Mouse (Mus musculus) heart, embryonic 16.5 days (tissue): ENCODE measurements around the gene Manba. TPM values are rescaled to one million over a fixed set of nuclear protein-coding genes. Genes with fewer than 3 reads are reported as not detected.

Source experiments
- ATAC-seq: fragments of 200-750 bp; cut with Nextera tagmentation; replicated peaks from 2 replicates; pipeline ENCODE4 v1.8.0; 2017; ENCODE audit warnings: moderate number of reproducible peaks; ENCODE audit not compliant: insufficient read depth, low FRiP score; ENCODE audit errors: extremely low read depth
- H3K27ac ChIP-seq: fragments of 300-500 bp; sonication (generic); 2 replicates; pipeline ENCODE4 v1.5.1; 2014; ENCODE audit warnings: mild to moderate bottlenecking, low read length, control low read depth, moderate library complexity
- H3K27me3 ChIP-seq: fragments of 300-500 bp; sonication (generic); 2 replicates; pipeline ENCODE4 v1.6.1; 2014; ENCODE audit warnings: low read length, mixed read lengths; ENCODE audit not compliant: control insufficient read depth, insufficient read depth
- H3K36me3 ChIP-seq: fragments of 300-500 bp; sonication (generic); 2 replicates; pipeline ENCODE4 v1.6.1; 2014; ENCODE audit not compliant: control insufficient read depth, insufficient read depth
- H3K4me1 ChIP-seq: fragments of 300-500 bp; sonication (generic); 2 replicates; pipeline ENCODE4 v1.6.1; 2014; ENCODE audit warnings: low read length, mixed read lengths; ENCODE audit not compliant: control insufficient read depth, insufficient read depth
- H3K4me2 ChIP-seq: fragments of 300-500 bp; sonication (generic); 2 replicates; pipeline ENCODE4 v1.6.1; 2014; ENCODE audit warnings: low read depth, mild to moderate bottlenecking, control low read depth, low read length
- H3K4me3 ChIP-seq: fragments of 300-500 bp; sonication (generic); 2 replicates; pipeline ENCODE4 v1.5.1; 2014; ENCODE audit warnings: mild to moderate bottlenecking, control low read depth, low read length
- H3K9ac ChIP-seq: fragments of 300-500 bp; sonication (generic); 2 replicates; pipeline ENCODE4 v1.6.1; 2014; ENCODE audit warnings: low read length, control low read depth
- H3K9me3 ChIP-seq: fragments of 300-500 bp; sonication (generic); replicated peaks from 2 replicates; pipeline ENCODE4 v1.6.1; 2016; ENCODE audit warnings: low read length; ENCODE audit not compliant: control insufficient read depth
- WGBS: fragments of 180-500 bp; shearing (Covaris S2); extraction: QIAGEN DNeasy Blood & Tissue Kit; methylation state at CpG from one replicate; pipeline ENCODE4 v1.1.7; 2014; 5-methylcytosine and 5-hydroxymethylcytosine counted together
- polyA plus RNA-seq: library from polyadenylated mRNA; unstranded; fragments of >200 nt; fragmentation: Nextera tagmentation; extraction: Ambion mirVana; gene quantifications from 2 replicates; pipeline ENCODE4 v1.2.1, GENCODE M21; 2015

The Manba gene
- polyA plus RNA-seq, 1 experiment from 2014 or later, result 37.0 TPM

GRCm38 (mm10) chr3:135578588-135579140 lies 93.3 kb downstream of the Manba start:
- Histone ChIP-seq H3K4me2 (no peak overlapping the region), H3K27ac (0 out of 2 replicates have a peak overlapping the region, but pooled peaks have one; percentile 24), H3K36me3 (no peaks in the 10 kb centered on the region), H3K27me3 (no peaks in the 10 kb centered on the region), H3K4me3 (no peak overlapping the region), H3K9me3 (no peaks in the 10 kb centered on the region), H3K4me1 (peaks cover 26% of the 10 kb centered on the region), H3K9ac (no peak overlapping the region)
- ATAC-seq, result no peak
- WGBS, result 54% methylated on average over 5 of the region's 5 CpGs

GRCm38 (mm10) chr3:135579179-135579578 lies 93.8 kb downstream of the Manba start:
- H3K4me3 ChIP-seq, result no peak overlapping the region
- no peak overlapping the region for H3K27ac ChIP-seq
- H3K4me2 ChIP-seq, result no peak overlapping the region
- peaks cover 21% of the 10 kb centered on the region for H3K4me1 ChIP-seq
- H3K9ac ChIP-seq, result no peak overlapping the region
- peaks cover 3% of the 10 kb centered on the region; the same call in 1 of the 2 replicates for H3K36me3 ChIP-seq
- no peaks in the 10 kb centered on the region for H3K9me3 ChIP-seq
- 46% methylated on average over 4 of the region's 4 CpGs for WGBS
- ATAC-seq, result peak; percentile 45
- H3K27me3 ChIP-seq, result no peaks in the 10 kb centered on the region

GRCm38 (mm10) chr3:135580439-135581275 lies 95.2 kb downstream of the Manba start:
- Histone ChIP-seq H3K9ac (no peak overlapping the region), H3K36me3 (peaks cover 10% of the 10 kb centered on the region; the same call in 1 of the 2 replicates), H3K4me1 (peaks cover 20% of the 10 kb centered on the region), H3K27ac (no peak overlapping the region), H3K9me3 (no peaks in the 10 kb centered on the region), H3K27me3 (no peaks in the 10 kb centered on the region), H3K4me2 (no peak overlapping the region), H3K4me3 (no peak overlapping the region)
- 74% methylated on average over 21 of the region's 21 CpGs for WGBS
- ATAC-seq, result no peak

- WGBS, result 24% methylated on average over 10 of the region's 10 CpGs
- ATAC-seq, result no peak; the same call in 1 of the 2 replicates
- H3K27ac ChIP-seq, result peak overlapping the region; percentile 4; the same call in 1 of the 2 replicates
- no peak overlapping the region for H3K9ac ChIP-seq
- no peak overlapping the region for H3K4me2 ChIP-seq
- H3K36me3 ChIP-seq, result peaks cover 10% of the 10 kb centered on the region
- peaks cover 27% of the 10 kb centered on the region for H3K4me1 ChIP-seq
- no peaks in the 10 kb centered on the region for H3K27me3 ChIP-seq
- no peaks in the 10 kb centered on the region for H3K9me3 ChIP-seq
- no peak overlapping the region for H3K4me3 ChIP-seq
Measured at GRCm38 (mm10) chr3:135581606-135582117, 96.3 kb downstream of the Manba start.

GRCm38 (mm10) chr3:135582246-135582645 lies 96.8 kb downstream of the Manba start:
- Histone ChIP-seq H3K27ac (no peak overlapping the region; the same call in 1 of the 2 replicates), H3K9ac (no peak overlapping the region), H3K4me2 (no peak overlapping the region), H3K4me1 (peaks cover 29% of the 10 kb centered on the region), H3K27me3 (no peaks in the 10 kb centered on the region), H3K36me3 (peaks cover 16% of the 10 kb centered on the region), H3K9me3 (no peaks in the 10 kb centered on the region), H3K4me3 (no peak overlapping the region)
- 88% methylated on average over 7 of the region's 7 CpGs for WGBS
- ATAC-seq, result no peak

GRCm38 (mm10) chr3:135585482-135585881 lies 100.1 kb downstream of the Manba start:
- Histone ChIP-seq H3K9ac (peak overlapping the region; percentile 56; the same call in 1 of the 2 replicates), H3K4me2 (peak overlapping the region; percentile 46), H3K36me3 (peaks cover 41% of the 10 kb centered on the region), H3K4me3 (no peak overlapping the region), H3K4me1 (peaks cover 18% of the 10 kb centered on the region), H3K27ac (peak overlapping the region; percentile 81), H3K27me3 (no peaks in the 10 kb centered on the region), H3K9me3 (no peaks in the 10 kb centered on the region)
- WGBS, result 33% methylated on average over 6 of the region's 6 CpGs
- peak; percentile 94 for ATAC-seq

GRCm38 (mm10) chr3:135586060-135586459 lies 100.6 kb downstream of the Manba start:
- no peak for ATAC-seq
- H3K4me2 ChIP-seq, result peak overlapping the region; percentile 46
- no peaks in the 10 kb centered on the region for H3K9me3 ChIP-seq
- peaks cover 47% of the 10 kb centered on the region for H3K36me3 ChIP-seq
- peak overlapping the region; percentile 70 for H3K27ac ChIP-seq
- 66% methylated on average over 2 of the region's 2 CpGs for WGBS
- H3K4me1 ChIP-seq, result peaks cover 18% of the 10 kb centered on the region
- H3K4me3 ChIP-seq, result no peak overlapping the region
- no peaks in the 10 kb centered on the region for H3K27me3 ChIP-seq
- H3K9ac ChIP-seq, result peak overlapping the region; percentile 56

- 0 out of 2 replicates have a peak overlapping the region, but pooled peaks have one; percentile 39 for H3K27ac ChIP-seq
- no peak for ATAC-seq
Measured at GRCm38 (mm10) chr3:135586471-135586880, 101.1 kb downstream of the Manba start.

GRCm38 (mm10) chr3:135590471-135590870 lies 105.1 kb downstream of the Manba start:
- Histone ChIP-seq H3K4me1 (peaks cover 15% of the 10 kb centered on the region), H3K4me2 (no peak overlapping the region), H3K9me3 (no peaks in the 10 kb centered on the region), H3K27ac (no peak overlapping the region), H3K9ac (no peak overlapping the region), H3K36me3 (peaks cover 67% of the 10 kb centered on the region), H3K4me3 (no peak overlapping the region), H3K27me3 (no peaks in the 10 kb centered on the region)
- WGBS, result 60% methylated on average over 4 of the region's 4 CpGs
- ATAC-seq, result no peak

More at GRCm38 (mm10) chr3:135586471-135586880, 101.1 kb downstream of the Manba start:
- no peaks in the 10 kb centered on the region for H3K9me3 ChIP-seq
- H3K27me3 ChIP-seq, result no peaks in the 10 kb centered on the region
- peaks cover 18% of the 10 kb centered on the region for H3K4me1 ChIP-seq
- peaks cover 51% of the 10 kb centered on the region for H3K36me3 ChIP-seq
- H3K4me2 ChIP-seq, result no peak overlapping the region
- 71% methylated on average over 4 of the region's 4 CpGs for WGBS
- no peak overlapping the region for H3K9ac ChIP-seq
- H3K4me3 ChIP-seq, result no peak overlapping the region
